Mouse (Mus musculus): Measurements from ENCODE around the gene Pde4dip. TPM values are rescaled to one million over a fixed set of nuclear protein-coding genes. Genes with fewer than 3 reads are reported as not detected.

The Pde4dip gene
- polyA plus RNA-seq, 1 experiment from 2014 or later = 7.1 TPM

DNA sequence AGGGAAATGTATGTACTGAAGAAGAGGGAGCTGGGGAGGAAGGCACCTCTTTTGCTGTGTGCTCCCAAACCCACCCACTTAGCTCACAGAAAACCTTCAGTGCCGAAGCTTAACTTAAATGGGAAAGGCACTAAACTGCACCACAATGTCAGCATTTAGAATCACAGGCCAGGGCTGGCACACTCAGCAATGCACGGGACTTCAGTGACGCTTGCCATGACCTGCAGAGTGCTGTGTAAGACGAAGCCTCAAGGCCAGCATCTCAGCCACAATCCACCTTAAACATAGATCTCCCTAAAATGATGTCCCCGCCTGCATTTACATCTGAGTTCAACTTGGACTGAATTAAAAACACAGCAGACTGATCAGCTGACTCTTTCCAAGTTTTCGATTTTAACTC, 91.1 kb downstream of the Pde4dip start:
- Histone ChIP-seq H3K4me1 (ENCODE audit: insufficient read depth, low read depth, low read length) (no peaks in the 10 kb centered on the region), H3K27ac (ENCODE audit: low read length) (no peak overlapping the region), H3K36me3 (ENCODE audit: insufficient read depth, low read length) (no peaks in the 10 kb centered on the region), H3K9me3 (ENCODE audit: low read length) (no peaks in the 10 kb centered on the region), H3K27me3 (replicated peaks; ENCODE audit: insufficient read depth, low read length) (no peaks in the 10 kb centered on the region), H3K4me2 (replicated peaks; ENCODE audit: low read depth, low read length) (no peak overlapping the region), H3K9ac (replicated peaks; ENCODE audit: low read depth) (no peak overlapping the region), H3K4me3 (ENCODE audit: low read depth, low read length) (no peak overlapping the region)
- no peak for ATAC-seq
- WGBS = 66% methylated on average over 6 of the region's 6 CpGs
- no peak for DNase-seq (ENCODE audit: low spot score)
- no peak for TF ChIP-seq CTCF (IDR thresholded peaks at IDR 0.05)
- TF ChIP-seq EP300 (IDR thresholded peaks at IDR 0.05) = no peak

DNA sequence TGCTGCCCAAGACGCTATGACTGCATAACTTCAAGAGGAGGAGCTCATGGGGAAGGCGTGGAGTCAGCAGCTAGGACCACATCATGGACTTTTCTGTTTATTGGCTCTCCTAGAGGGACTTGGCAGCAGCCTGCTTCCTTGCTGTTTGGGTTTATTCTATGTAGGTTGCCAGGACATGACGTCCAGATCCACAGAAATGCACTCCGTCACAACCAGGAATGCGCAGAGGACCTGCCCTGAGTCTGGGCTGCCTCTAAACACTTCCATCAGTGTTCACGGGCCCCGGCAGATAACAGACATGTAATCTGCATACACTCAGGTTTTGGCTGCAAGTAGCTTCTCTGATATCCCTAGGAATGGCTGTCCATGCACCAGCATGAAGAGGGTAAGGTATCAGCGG, 94.5 kb downstream of the Pde4dip start:
- Histone ChIP-seq H3K9me3 (ENCODE audit: low read length) (no peaks in the 10 kb centered on the region), H3K4me3 (ENCODE audit: low read depth, low read length) (no peak overlapping the region), H3K27me3 (replicated peaks; ENCODE audit: insufficient read depth, low read length) (no peaks in the 10 kb centered on the region), H3K4me2 (replicated peaks; ENCODE audit: low read depth, low read length) (no peak overlapping the region), H3K27ac (ENCODE audit: low read length) (no peak overlapping the region), H3K9ac (replicated peaks; ENCODE audit: low read depth) (no peak overlapping the region), H3K4me1 (ENCODE audit: insufficient read depth, low read depth, low read length) (no peaks in the 10 kb centered on the region), H3K36me3 (ENCODE audit: insufficient read depth, low read length) (no peaks in the 10 kb centered on the region)
- peak; percentile 55 for ATAC-seq
- peak; percentile 48 for DNase-seq (ENCODE audit: low spot score)
- TF ChIP-seq EP300 (IDR thresholded peaks at IDR 0.05) (no peak), CTCF (IDR thresholded peaks at IDR 0.05) (no peak)
- 61% methylated on average over 8 of the region's 8 CpGs for WGBS

DNA sequence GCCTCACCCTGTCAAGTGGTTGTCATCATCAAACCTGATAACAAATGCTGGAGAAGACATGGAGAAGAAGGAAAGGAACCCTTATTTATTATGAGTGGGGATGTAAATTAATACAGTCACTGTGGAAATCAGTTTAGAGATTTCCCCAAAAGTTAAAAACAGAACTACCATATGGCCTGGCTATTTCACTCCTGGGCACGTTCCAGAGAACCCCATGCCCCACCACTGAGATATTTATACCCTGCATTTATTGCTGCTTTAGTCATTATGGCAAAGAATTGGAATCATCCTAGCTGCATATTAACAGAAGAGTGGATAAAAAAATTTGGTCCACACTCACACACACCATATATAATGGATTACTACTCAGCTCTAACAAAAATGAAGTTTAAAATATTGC, 98.4 kb downstream of the Pde4dip start:
- DNase-seq (ENCODE audit: low spot score) (no peak), ATAC-seq (no peak)
- Histone ChIP-seq H3K4me3 (ENCODE audit: low read depth, low read length) (no peak overlapping the region), H3K36me3 (ENCODE audit: insufficient read depth, low read length) (no peaks in the 10 kb centered on the region), H3K27me3 (replicated peaks; ENCODE audit: insufficient read depth, low read length) (no peaks in the 10 kb centered on the region), H3K4me2 (replicated peaks; ENCODE audit: low read depth, low read length) (no peak overlapping the region), H3K9me3 (ENCODE audit: low read length) (no peaks in the 10 kb centered on the region), H3K4me1 (ENCODE audit: insufficient read depth, low read depth, low read length) (no peaks in the 10 kb centered on the region), H3K9ac (replicated peaks; ENCODE audit: low read depth) (no peak overlapping the region), H3K27ac (ENCODE audit: low read length) (no peak overlapping the region)
- 68% methylated on average over 1 of the region's 1 CpGs for WGBS
- TF ChIP-seq CTCF (IDR thresholded peaks at IDR 0.05) = no peak
- no peak for TF ChIP-seq EP300 (IDR thresholded peaks at IDR 0.05)

DNA sequence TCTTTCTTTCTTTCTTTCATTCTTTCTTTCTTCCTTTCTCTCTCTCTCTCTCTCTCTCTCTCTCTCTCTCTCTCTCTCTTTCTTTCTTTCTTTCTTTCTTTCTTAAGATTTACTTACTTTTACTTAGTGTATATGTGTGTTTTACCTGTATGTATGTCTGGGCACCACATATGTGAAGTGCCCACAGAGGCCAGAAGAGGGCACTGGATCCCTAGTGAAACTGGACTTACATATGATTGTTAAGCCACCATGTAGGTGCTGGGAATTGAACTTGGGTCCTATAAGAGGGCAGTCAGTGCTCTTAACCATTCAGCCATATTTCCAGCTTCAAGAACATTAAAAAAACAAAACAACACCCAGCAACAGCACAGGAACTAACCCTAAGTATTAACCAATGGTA, 99.2 kb downstream of the Pde4dip start:
- H3K27me3 ChIP-seq (replicated peaks; ENCODE audit: insufficient read depth, low read length) = no peaks in the 10 kb centered on the region
- no peak for DNase-seq (ENCODE audit: low spot score)
- H3K9ac ChIP-seq (replicated peaks; ENCODE audit: low read depth) = no peak overlapping the region
- no peak overlapping the region for H3K4me3 ChIP-seq (ENCODE audit: low read depth, low read length)
- H3K9me3 ChIP-seq (ENCODE audit: low read length) = no peaks in the 10 kb centered on the region
- H3K36me3 ChIP-seq (ENCODE audit: insufficient read depth, low read length) = no peaks in the 10 kb centered on the region
- peak; percentile 19; the same call in 1 of the 2 replicates for TF ChIP-seq CTCF (IDR thresholded peaks at IDR 0.05)
- no peak for TF ChIP-seq EP300 (IDR thresholded peaks at IDR 0.05)
- no peak overlapping the region for H3K27ac ChIP-seq (ENCODE audit: low read length)
- no peaks in the 10 kb centered on the region for H3K4me1 ChIP-seq (ENCODE audit: insufficient read depth, low read depth, low read length)
- no peak for ATAC-seq
- H3K4me2 ChIP-seq (replicated peaks; ENCODE audit: low read depth, low read length) = no peak overlapping the region

DNA sequence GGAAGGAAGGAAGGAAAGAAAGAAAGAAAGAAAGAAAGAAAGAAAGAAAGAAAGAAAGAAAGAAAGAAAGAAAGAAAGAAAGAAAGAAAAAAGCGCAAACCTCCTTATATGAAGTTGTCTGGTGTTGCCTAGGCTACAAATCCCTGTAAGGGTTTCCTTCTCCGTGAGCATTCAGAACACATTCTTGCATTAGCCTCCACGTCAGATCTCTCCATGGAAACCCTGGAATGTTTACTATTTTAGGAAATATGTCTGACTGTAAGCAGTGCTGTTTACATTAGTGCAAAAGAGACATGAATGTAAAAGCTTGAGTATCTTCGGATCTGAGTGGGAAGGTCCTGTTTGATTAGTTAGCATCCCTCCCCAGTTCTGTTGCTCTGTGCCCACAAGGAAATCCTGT, 112.3 kb downstream of the Pde4dip start:
- TF ChIP-seq EP300 (IDR thresholded peaks at IDR 0.05) (peak; percentile 38; the same call in 1 of the 2 replicates), CTCF (IDR thresholded peaks at IDR 0.05) (no peak)
- no peaks in the 10 kb centered on the region for H3K36me3 ChIP-seq (ENCODE audit: insufficient read depth, low read length)
- no peaks in the 10 kb centered on the region for H3K9me3 ChIP-seq (ENCODE audit: low read length)
- H3K27me3 ChIP-seq (replicated peaks; ENCODE audit: insufficient read depth, low read length) = no peaks in the 10 kb centered on the region
- H3K27ac ChIP-seq (ENCODE audit: low read length) = no peak overlapping the region
- DNase-seq (ENCODE audit: low spot score) = peak; percentile 88
- no peak overlapping the region for H3K9ac ChIP-seq (replicated peaks; ENCODE audit: low read depth)
- H3K4me2 ChIP-seq (replicated peaks; ENCODE audit: low read depth, low read length) = no peak overlapping the region
- H3K4me1 ChIP-seq (ENCODE audit: insufficient read depth, low read depth, low read length) = no peaks in the 10 kb centered on the region
- no peak overlapping the region for H3K4me3 ChIP-seq (ENCODE audit: low read depth, low read length)
- WGBS = 22% methylated on average over 4 of the region's 4 CpGs
- peak; percentile 84 for ATAC-seq

DNA sequence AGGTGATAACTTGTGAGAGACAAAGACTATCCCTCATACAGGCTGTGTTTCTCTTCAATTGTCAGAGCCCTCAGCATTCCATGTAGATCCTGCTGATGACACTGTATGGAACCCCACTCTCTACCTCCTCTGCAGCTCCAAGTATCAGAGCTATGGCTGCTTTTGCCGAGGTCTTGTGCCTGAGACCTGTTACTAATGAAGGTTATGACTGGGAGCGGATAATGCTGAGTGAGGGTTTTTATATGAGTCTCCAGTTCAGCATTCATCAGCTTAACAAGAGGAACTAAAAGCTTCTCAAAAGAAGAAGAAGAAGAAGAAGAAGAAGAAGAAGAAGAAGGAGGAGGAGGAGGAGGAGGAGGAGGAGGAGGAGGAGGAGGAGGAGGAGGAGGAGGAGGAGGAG, 112.8 kb downstream of the Pde4dip start:
- WGBS = 63% methylated on average over 2 of the region's 2 CpGs
- Histone ChIP-seq H3K9ac (replicated peaks; ENCODE audit: low read depth) (no peak overlapping the region), H3K36me3 (ENCODE audit: insufficient read depth, low read length) (no peaks in the 10 kb centered on the region), H3K27me3 (replicated peaks; ENCODE audit: insufficient read depth, low read length) (no peaks in the 10 kb centered on the region), H3K4me1 (ENCODE audit: insufficient read depth, low read depth, low read length) (no peaks in the 10 kb centered on the region), H3K9me3 (ENCODE audit: low read length) (no peaks in the 10 kb centered on the region), H3K4me3 (ENCODE audit: low read depth, low read length) (no peak overlapping the region), H3K27ac (ENCODE audit: low read length) (no peak overlapping the region), H3K4me2 (replicated peaks; ENCODE audit: low read depth, low read length) (no peak overlapping the region)
- no peak for TF ChIP-seq CTCF (IDR thresholded peaks at IDR 0.05)
- DNase-seq (ENCODE audit: low spot score) = no peak
- no peak for ATAC-seq

DNA sequence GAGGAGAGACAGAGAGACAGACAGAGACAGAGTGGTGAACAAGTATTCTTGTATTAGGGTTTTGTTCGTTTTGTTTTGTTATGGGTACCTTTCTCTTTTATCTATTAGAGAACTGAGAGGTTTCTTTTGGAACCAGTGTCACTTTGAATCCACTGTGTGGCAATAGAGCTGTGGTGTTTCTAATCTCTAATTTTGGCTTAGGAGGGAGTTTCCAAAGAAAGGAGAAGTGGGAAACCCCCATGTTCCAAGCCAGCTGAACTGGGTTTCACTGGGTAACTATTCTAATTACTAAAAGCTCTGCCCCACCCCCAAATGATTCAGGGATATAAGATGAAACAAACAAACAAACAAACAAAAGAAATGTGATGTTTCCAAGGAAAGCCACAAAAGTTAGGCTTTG, 113.6 kb downstream of the Pde4dip start:
- 69% methylated on average over 1 of the region's 1 CpGs for WGBS
- Histone ChIP-seq H3K27ac (ENCODE audit: low read length) (no peak overlapping the region), H3K4me3 (ENCODE audit: low read depth, low read length) (no peak overlapping the region), H3K9me3 (ENCODE audit: low read length) (no peaks in the 10 kb centered on the region), H3K9ac (replicated peaks; ENCODE audit: low read depth) (no peak overlapping the region), H3K4me1 (ENCODE audit: insufficient read depth, low read depth, low read length) (no peaks in the 10 kb centered on the region), H3K27me3 (replicated peaks; ENCODE audit: insufficient read depth, low read length) (no peaks in the 10 kb centered on the region), H3K4me2 (replicated peaks; ENCODE audit: low read depth, low read length) (no peak overlapping the region), H3K36me3 (ENCODE audit: insufficient read depth, low read length) (no peaks in the 10 kb centered on the region)
- no peak for TF ChIP-seq EP300 (IDR thresholded peaks at IDR 0.05)
- no peak for TF ChIP-seq CTCF (IDR thresholded peaks at IDR 0.05)
- DNase-seq (ENCODE audit: low spot score) (no peak), ATAC-seq (no peak)
